Mouse (Mus musculus): Measurements from ENCODE around the gene Sox6.

DNA sequence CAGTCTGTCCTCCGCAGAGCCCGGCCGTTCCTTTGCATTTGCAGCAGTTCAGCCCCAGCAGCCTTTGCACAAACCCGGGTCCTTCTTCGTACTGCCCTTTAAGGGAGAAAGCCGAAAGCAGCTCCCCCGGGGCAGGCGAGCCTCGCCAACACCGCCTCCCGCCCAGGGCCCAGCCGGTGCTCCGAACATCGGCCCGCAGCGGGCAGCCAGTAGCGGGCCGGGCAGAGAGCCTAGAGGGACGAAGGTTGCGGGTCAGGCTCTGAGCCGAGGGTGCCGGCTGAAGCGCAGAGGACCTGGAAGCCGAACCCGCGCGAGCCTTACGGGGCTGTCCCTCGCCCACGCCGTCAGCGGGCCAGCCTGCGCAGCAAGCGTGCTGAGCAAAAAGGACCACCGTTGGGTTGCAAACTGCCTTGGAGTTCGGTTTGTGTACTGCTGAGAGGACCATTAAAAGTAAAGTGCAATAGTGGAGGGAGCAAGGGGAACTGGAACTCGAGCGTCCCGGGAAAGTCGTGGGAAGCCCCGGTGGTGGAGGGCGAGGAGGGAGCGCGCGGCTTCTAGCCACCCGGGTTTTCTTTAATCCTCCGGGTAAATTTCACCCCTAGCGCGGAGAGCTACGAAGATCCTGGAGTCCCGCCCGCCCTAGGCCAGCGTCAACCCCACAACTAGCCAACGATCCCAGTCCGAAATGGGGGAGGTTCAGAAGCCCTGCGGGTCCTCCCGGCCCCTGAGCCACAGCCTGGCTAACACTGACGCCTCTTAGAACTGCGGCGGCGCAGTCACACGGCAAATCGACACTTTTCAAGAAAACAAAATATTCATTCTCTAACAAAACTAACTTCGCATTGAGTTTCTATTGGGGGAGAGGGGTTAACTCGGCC is 6.6 kb downstream of the Sox6 start:
- no peak for TF ChIP-seq CTCF (IDR thresholded peaks at IDR 0.05; ENCODE audit: insufficient read depth, low read length)
- TF ChIP-seq POLR2A (IDR thresholded peaks at IDR 0.05; ENCODE audit: borderline replicate concordance, extremely low read depth, low read depth, low read length), result no peak

Measured in lung, adult 2 months (tissue).